Mouse (Mus musculus) forebrain, embryonic 12.5 days (tissue): Measurements from ENCODE around the gene Trim26. TPM values are rescaled to one million over a fixed set of nuclear protein-coding genes. Genes with fewer than 3 reads are reported as not detected.
"Not testable (repeated sequence)": the region's sequence is repeated elsewhere in the genome, so short reads cannot be mapped to it uniquely, and the experiment has no call there.

Experiments
- ATAC-seq: fragments of 200-750 bp; cut with Nextera tagmentation; 2 replicates; pipeline ENCODE4 v1.8.0; 2017; ENCODE audit warnings: moderate TSS enrichment; ENCODE audit not compliant: low FRiP score
- H3K27ac ChIP-seq: fragments of 300-500 bp; sonication (generic); 2 replicates; pipeline ENCODE4 v1.5.1; 2016; ENCODE audit warnings: mild to moderate bottlenecking
- H3K27me3 ChIP-seq: fragments of 300-500 bp; sonication (generic); 2 replicates; pipeline ENCODE4 v1.6.1; 2016; ENCODE audit warnings: mild to moderate bottlenecking
- H3K36me3 ChIP-seq: fragments of 300-500 bp; sonication (generic); replicated peaks from 2 replicates; pipeline ENCODE4 v1.6.1; 2016; ENCODE audit warnings: mild to moderate bottlenecking
- H3K4me1 ChIP-seq: fragments of 300-500 bp; sonication (generic); 2 replicates; pipeline ENCODE4 v1.6.1; 2016
- H3K4me2 ChIP-seq: fragments of 300-500 bp; sonication (generic); 2 replicates; pipeline ENCODE4 v1.6.1; 2016; ENCODE audit warnings: mild to moderate bottlenecking, moderate library complexity
- H3K4me3 ChIP-seq: fragments of 300-500 bp; sonication (generic); replicated peaks from 2 replicates; pipeline ENCODE4 v1.5.1; 2016; ENCODE audit warnings: mild to moderate bottlenecking
- H3K9ac ChIP-seq: fragments of 300-500 bp; sonication (generic); 2 replicates; pipeline ENCODE4 v1.6.1; 2016; ENCODE audit warnings: mild to moderate bottlenecking
- H3K9me3 ChIP-seq: fragments of 300-500 bp; sonication (generic); 2 replicates; pipeline ENCODE4 v1.6.1; 2016
- WGBS: fragments of 180-500 bp; shearing (Covaris S2); methylation state at CpG from one replicate; pipeline ENCODE4 v1.1.7; 2016; 5-methylcytosine and 5-hydroxymethylcytosine counted together
- polyA plus RNA-seq: library from polyadenylated mRNA; unstranded; fragments of >200 nt; fragmentation: Nextera tagmentation; extraction: Ambion mirVana; gene quantifications from 2 replicates; pipeline ENCODE4 v1.2.1, GENCODE M21; 2016

The Trim26 gene
- polyA plus RNA-seq, 1 experiment from 2014 or later: 44.0 TPM

- no peaks in the 10 kb centered on the region for H3K4me1 ChIP-seq
- no peak within 1 kb of the TSS for H3K27ac ChIP-seq
- H3K4me3 ChIP-seq: no peak within 1 kb of the TSS
- 0 out of 2 replicates have a peak, but pooled peaks cover 5% of the 10 kb centered on the region for H3K27me3 ChIP-seq
- 86% methylated on average over 5 of the region's 5 CpGs for WGBS
- ATAC-seq: no peak
- H3K4me2 ChIP-seq: no peak within 1 kb of the TSS
- no peaks in the 10 kb centered on the region for H3K36me3 ChIP-seq
- H3K9me3 ChIP-seq: no peaks in the 10 kb centered on the region
- H3K9ac ChIP-seq: no peak within 1 kb of the TSS
Observed at GRCm38 (mm10) chr17:36890073-36890903, 53.4 kb downstream of the Trim26 start, which contains the start of gene Trim40. Gene Trim40, minus strand, starts transcription at chr17:36890123.

- H3K27ac ChIP-seq, H3K27me3 ChIP-seq, H3K4me2 ChIP-seq, H3K9me3 ChIP-seq, H3K4me3 ChIP-seq, H3K9ac ChIP-seq, ATAC-seq, H3K4me1 ChIP-seq, H3K36me3 ChIP-seq: not testable (repeated sequence)
- WGBS: 100% methylated on average over 1 of the region's 1 CpGs
Observed at GRCm38 (mm10) chr17:36891496-36891895, 54.6 kb downstream of the Trim26 start.

GRCm38 (mm10) chr17:36892362-36892761 is 55.4 kb downstream of the Trim26 start:
- Histone ChIP-seq H3K4me3 (no peak overlapping the region), H3K27me3 (0 out of 2 replicates have a peak, but pooled peaks cover 5% of the 10 kb centered on the region), H3K9ac (no peak overlapping the region), H3K4me1 (no peaks in the 10 kb centered on the region), H3K9me3 (no peaks in the 10 kb centered on the region), H3K4me2 (no peak overlapping the region), H3K27ac (no peak overlapping the region), H3K36me3 (no peaks in the 10 kb centered on the region)
- 15% methylated on average over 2 of the region's 2 CpGs for WGBS
- ATAC-seq: no peak

GRCm38 (mm10) chr17:36893387-36893786 is 56.5 kb downstream of the Trim26 start:
- Histone ChIP-seq H3K27ac (no peak overlapping the region), H3K4me3 (no peak overlapping the region), H3K9ac (no peak overlapping the region), H3K4me1 (no peaks in the 10 kb centered on the region), H3K9me3 (no peaks in the 10 kb centered on the region), H3K36me3 (no peaks in the 10 kb centered on the region), H3K4me2 (no peak overlapping the region), H3K27me3 (0 out of 2 replicates have a peak, but pooled peaks cover 5% of the 10 kb centered on the region)
- WGBS: 83% methylated on average over 5 of the region's 5 CpGs
- ATAC-seq: no peak

GRCm38 (mm10) chr17:36896583-36896982 is 59.6 kb downstream of the Trim26 start:
- Histone ChIP-seq H3K36me3 (no peaks in the 10 kb centered on the region), H3K27ac (no peak overlapping the region), H3K9ac (no peak overlapping the region), H3K9me3 (no peaks in the 10 kb centered on the region), H3K27me3 (no peaks in the 10 kb centered on the region), H3K4me1 (no peaks in the 10 kb centered on the region), H3K4me2 (no peak overlapping the region), H3K4me3 (no peak overlapping the region)
- WGBS: 88% methylated on average over 1 of the region's 1 CpGs
- no peak for ATAC-seq

- H3K4me1 ChIP-seq: no peaks in the 10 kb centered on the region
- no peaks in the 10 kb centered on the region for H3K9me3 ChIP-seq
- no peak overlapping the region for H3K9ac ChIP-seq
- no peak for ATAC-seq
- no peak overlapping the region for H3K27ac ChIP-seq
- no peak overlapping the region for H3K4me2 ChIP-seq
- H3K4me3 ChIP-seq: no peak overlapping the region
- H3K27me3 ChIP-seq: no peaks in the 10 kb centered on the region
- H3K36me3 ChIP-seq: no peaks in the 10 kb centered on the region
Observed at GRCm38 (mm10) chr17:36897065-36897464, 60.1 kb downstream of the Trim26 start.

- Histone ChIP-seq H3K4me1 (no peaks in the 10 kb centered on the region), H3K27ac (no peak within 1 kb of the TSS), H3K9ac (no peak within 1 kb of the TSS), H3K27me3 (no peaks in the 10 kb centered on the region), H3K9me3 (no peaks in the 10 kb centered on the region), H3K36me3 (no peaks in the 10 kb centered on the region), H3K4me3 (no peak within 1 kb of the TSS), H3K4me2 (no peak within 1 kb of the TSS)
- no peak for ATAC-seq
- 77% methylated on average over 6 of the region's 6 CpGs for WGBS
Observed at GRCm38 (mm10) chr17:36897552-36898205, 60.7 kb downstream of the Trim26 start, which contains the start of gene Trim31. Gene Trim31, plus strand, starts transcription at chr17:36898118.

- Histone ChIP-seq H3K4me3 (no peak overlapping the region), H3K36me3 (no peaks in the 10 kb centered on the region), H3K9me3 (no peaks in the 10 kb centered on the region), H3K4me2 (no peak overlapping the region), H3K4me1 (no peaks in the 10 kb centered on the region), H3K9ac (no peak overlapping the region), H3K27ac (no peak overlapping the region), H3K27me3 (no peaks in the 10 kb centered on the region)
- ATAC-seq: no peak
- 81% methylated on average over 4 of the region's 4 CpGs for WGBS
Observed at GRCm38 (mm10) chr17:36899376-36899775, 62.4 kb downstream of the Trim26 start.

- H3K9me3 ChIP-seq: no peaks in the 10 kb centered on the region
- no peak overlapping the region for H3K4me2 ChIP-seq
- H3K4me3 ChIP-seq: no peak overlapping the region
- H3K36me3 ChIP-seq: no peaks in the 10 kb centered on the region
- WGBS: 85% methylated on average over 5 of the region's 5 CpGs
- no peak for ATAC-seq
- no peak overlapping the region for H3K9ac ChIP-seq
- no peak overlapping the region for H3K27ac ChIP-seq
- no peaks in the 10 kb centered on the region for H3K27me3 ChIP-seq
- no peaks in the 10 kb centered on the region for H3K4me1 ChIP-seq
Observed at GRCm38 (mm10) chr17:36900001-36900400, 63.1 kb downstream of the Trim26 start.

GRCm38 (mm10) chr17:36900691-36901090 is 63.8 kb downstream of the Trim26 start:
- Histone ChIP-seq H3K4me3 (no peak overlapping the region), H3K4me2 (no peak overlapping the region), H3K27me3 (no peaks in the 10 kb centered on the region), H3K36me3 (no peaks in the 10 kb centered on the region), H3K9ac (no peak overlapping the region), H3K4me1 (no peaks in the 10 kb centered on the region), H3K27ac (no peak overlapping the region), H3K9me3 (no peaks in the 10 kb centered on the region)
- no peak for ATAC-seq
- 41% methylated on average over 1 of the region's 1 CpGs for WGBS

- Histone ChIP-seq H3K4me1 (no peaks in the 10 kb centered on the region), H3K9me3 (no peaks in the 10 kb centered on the region), H3K27ac (no peak overlapping the region), H3K9ac (no peak overlapping the region), H3K4me3 (no peak overlapping the region), H3K4me2 (no peak overlapping the region), H3K36me3 (no peaks in the 10 kb centered on the region), H3K27me3 (no peaks in the 10 kb centered on the region)
- no peak for ATAC-seq
- WGBS: 72% methylated on average over 3 of the region's 3 CpGs
Observed at GRCm38 (mm10) chr17:36903651-36904050, 66.7 kb downstream of the Trim26 start.

- Histone ChIP-seq H3K27ac (no peak overlapping the region), H3K27me3 (no peaks in the 10 kb centered on the region), H3K36me3 (no peaks in the 10 kb centered on the region), H3K9ac (no peak overlapping the region), H3K4me3 (no peak overlapping the region), H3K9me3 (no peaks in the 10 kb centered on the region), H3K4me2 (no peak overlapping the region), H3K4me1 (no peaks in the 10 kb centered on the region)
- no peak for ATAC-seq
- WGBS: 48% methylated on average over 1 of the region's 1 CpGs
Observed at GRCm38 (mm10) chr17:36908235-36908634, 71.3 kb downstream of the Trim26 start.
